Mouse (Mus musculus): ENCODE results near the gene Plcl2. TPM values are rescaled to one million over a fixed set of nuclear protein-coding genes. Genes with fewer than 3 reads are reported as not detected.

Plcl2 gene
- total and polyA plus RNA-seq, 3 experiments = 23.6 to 83.7 TPM; not detected in 1

DNA sequence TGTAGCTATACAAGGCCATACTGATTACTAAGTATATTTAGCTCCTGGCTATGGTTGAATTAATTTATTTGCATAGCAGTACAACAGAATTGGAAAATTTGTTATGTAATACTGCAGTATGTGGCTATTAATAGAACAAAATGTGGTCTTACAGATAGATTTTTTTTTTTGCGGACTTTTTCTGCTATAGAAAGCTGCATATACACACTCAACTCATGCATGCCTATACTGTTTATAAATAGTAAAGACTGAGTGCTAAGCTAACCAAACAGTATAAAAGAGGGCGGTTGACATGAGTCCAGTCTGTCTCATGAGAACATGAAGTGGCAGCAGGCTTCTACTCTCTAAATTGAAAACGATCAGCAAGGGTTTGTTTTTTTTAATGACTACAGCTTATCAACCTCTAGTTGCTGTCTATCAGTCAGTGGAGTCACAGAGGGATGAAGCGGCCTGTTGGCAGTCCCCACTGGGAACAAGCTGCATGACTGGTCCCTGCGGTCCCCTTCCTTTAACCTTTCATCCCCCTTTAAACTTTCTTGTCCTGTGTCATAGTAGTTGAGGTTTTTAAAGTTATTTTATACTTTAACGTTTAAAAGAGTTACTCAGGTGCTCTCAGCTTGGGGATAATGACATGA is 8.7 kb downstream of the Plcl2 start:
- H3K4me3 ChIP-seq (ENCODE audit: control insufficient read depth in 1 of 2, insufficient read depth in 1 of 2, low read depth in 2 of 2, low read length in 2 of 2) = no peak overlapping the region

DNA sequence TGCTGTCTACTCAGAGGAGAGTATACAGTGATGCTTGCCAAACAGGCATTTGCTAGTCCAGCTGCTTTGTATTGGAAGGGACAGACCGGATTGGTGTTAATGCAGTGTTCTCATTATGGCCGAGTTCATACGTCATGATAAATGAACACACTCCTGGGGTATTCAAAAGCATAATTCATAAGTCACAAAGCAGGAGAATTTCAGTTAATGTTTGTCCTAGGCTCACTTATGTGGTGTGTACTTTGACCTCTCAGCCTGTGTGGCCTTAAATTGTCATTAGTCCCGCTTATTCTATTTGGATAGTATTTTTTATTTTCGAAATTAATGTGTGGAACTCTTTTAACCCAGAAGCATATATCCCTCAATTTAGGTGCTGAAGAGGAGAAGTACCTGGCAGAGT is 10.4 kb downstream of the Plcl2 start:
- Histone ChIP-seq H3K36me3 (ENCODE audit: control insufficient read depth in 1 of 2, insufficient read depth in 2 of 2, low read length in 2 of 2) (peaks cover 29 to 30% of the 10 kb centered on the region in 2 experiments), H3K9ac (ENCODE audit: control insufficient read depth, low read depth, low read length, poor library complexity, severe bottlenecking) (no peak overlapping the region), H3K79me2 (ENCODE audit: control insufficient read depth, insufficient read depth, low read length, poor library complexity) (peaks cover 71% of the 10 kb centered on the region), H3K27ac (ENCODE audit: control insufficient read depth, low read depth, low read length) (no peak overlapping the region), H3K9me3 (replicated peaks; ENCODE audit: insufficient read depth, low read length) (no peaks in the 10 kb centered on the region), H3K4me1 (ENCODE audit: control insufficient read depth in 1 of 2, insufficient read depth in 2 of 2, low read length in 2 of 2) (peaks cover 22 to 28% of the 10 kb centered on the region in 2 experiments), H3K27me3 (ENCODE audit: control insufficient read depth in 1 of 2, insufficient read depth in 2 of 2, low read length in 2 of 2) (no peaks in the 10 kb centered on the region), H3K4me3 (ENCODE audit: control insufficient read depth in 1 of 2, insufficient read depth in 1 of 2, low read depth in 2 of 2, low read length in 2 of 2) (no peak overlapping the region)
- no peak for DNase-seq (ENCODE audit: low read depth, low spot score)
- no peak for TF ChIP-seq CHD1 (IDR thresholded peaks at IDR 0.05; ENCODE audit: low read depth, low read length)

More for the DNA sequence above, 8.7 kb downstream of the Plcl2 start:
- H3K79me2 ChIP-seq (ENCODE audit: control insufficient read depth, insufficient read depth, low read length, poor library complexity) = peaks cover 74% of the 10 kb centered on the region
- H3K9me3 ChIP-seq (replicated peaks; ENCODE audit: insufficient read depth, low read length) = no peaks in the 10 kb centered on the region
- no peak overlapping the region for H3K27ac ChIP-seq (ENCODE audit: control insufficient read depth, low read depth, low read length)
- H3K4me1 ChIP-seq (ENCODE audit: control insufficient read depth in 1 of 2, insufficient read depth in 2 of 2, low read length in 2 of 2) = peaks cover 33% of the 10 kb centered on the region in 2 experiments
- H3K36me3 ChIP-seq (ENCODE audit: control insufficient read depth in 1 of 2, insufficient read depth in 2 of 2, low read length in 2 of 2) = peaks cover 27 to 42% of the 10 kb centered on the region in 2 experiments
- DNase-seq (ENCODE audit: low read depth, low spot score) = peak; percentile 35
- no peaks in the 10 kb centered on the region for H3K27me3 ChIP-seq (ENCODE audit: control insufficient read depth in 1 of 2, insufficient read depth in 2 of 2, low read length in 2 of 2)
- TF ChIP-seq GATA1 (IDR thresholded peaks at IDR 0.05; ENCODE audit: low read depth, low read length) (peak; percentile 32; the same call in 1 of the 2 replicates), SMC3 (IDR thresholded peaks at IDR 0.05; ENCODE audit: low read depth, low read length) (no peak), ZNF384 (IDR thresholded peaks at IDR 0.05; ENCODE audit: low read depth, low read length) (peak; percentile 38), E2F4 (IDR thresholded peaks at IDR 0.05; ENCODE audit: borderline replicate concordance, low read depth, low read length) (no peak), KAT2A (conservative IDR thresholded peaks at IDR 0.05; ENCODE audit: low read depth, low read length) (no peak), BHLHE40 (IDR thresholded peaks at IDR 0.05; ENCODE audit: borderline replicate concordance, low read depth, low read length) (no peak), ETS1 (IDR thresholded peaks at IDR 0.05; ENCODE audit: low read depth, low read length) (no peak), TAL1 (IDR thresholded peaks at IDR 0.05; ENCODE audit: low read length) (no peak), MYC (IDR thresholded peaks at IDR 0.05; ENCODE audit: low read depth, low read length) (no peak)
- H3K9ac ChIP-seq (ENCODE audit: control insufficient read depth, low read depth, low read length, poor library complexity, severe bottlenecking) = no peak overlapping the region

DNA sequence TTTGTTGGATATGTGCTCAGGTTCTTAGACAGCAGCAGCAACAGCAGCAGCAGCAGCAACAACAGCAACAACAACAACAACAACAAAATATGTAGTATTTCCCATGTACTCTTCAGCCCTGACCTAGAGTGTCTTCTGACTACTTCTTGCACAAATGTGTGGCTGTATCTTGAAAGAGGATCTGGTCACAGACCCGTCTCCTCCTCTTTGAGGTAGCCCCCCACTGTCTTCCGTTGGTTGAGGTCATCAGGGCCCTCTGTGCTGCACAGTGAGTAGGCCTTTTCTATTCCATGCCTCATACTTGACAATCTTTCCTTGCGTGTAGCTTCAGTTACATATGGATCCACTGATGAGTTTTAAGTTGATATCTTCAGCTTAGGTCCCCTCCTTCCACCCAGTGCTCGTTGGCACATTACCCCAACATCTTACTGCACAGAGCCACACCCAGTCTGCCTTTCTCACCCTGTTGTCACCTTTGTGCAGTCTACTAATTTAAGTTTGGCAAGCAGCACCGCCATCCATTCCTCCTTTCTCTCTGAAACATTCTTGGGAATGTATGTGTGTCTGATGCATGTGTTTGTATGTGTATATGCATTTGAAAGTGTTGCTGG is 13.4 kb downstream of the Plcl2 start:
- H3K4me3 ChIP-seq (ENCODE audit: control insufficient read depth in 1 of 2, insufficient read depth in 1 of 2, low read depth in 2 of 2, low read length in 2 of 2) = no peak overlapping the region
- H3K9me3 ChIP-seq (replicated peaks; ENCODE audit: insufficient read depth, low read length) = no peaks in the 10 kb centered on the region
- peaks cover 13 to 23% of the 10 kb centered on the region in 2 experiments; a peak in 3 of 4 replicates for H3K4me1 ChIP-seq (ENCODE audit: control insufficient read depth in 1 of 2, insufficient read depth in 2 of 2, low read length in 2 of 2)
- no peak for DNase-seq (ENCODE audit: low read depth, low spot score)
- peaks cover 70% of the 10 kb centered on the region for H3K79me2 ChIP-seq (ENCODE audit: control insufficient read depth, insufficient read depth, low read length, poor library complexity)
- H3K9ac ChIP-seq (ENCODE audit: control insufficient read depth, low read depth, low read length, poor library complexity, severe bottlenecking) = no peak overlapping the region
- peaks cover 16 to 24% of the 10 kb centered on the region in 2 experiments for H3K36me3 ChIP-seq (ENCODE audit: control insufficient read depth in 1 of 2, insufficient read depth in 2 of 2, low read length in 2 of 2)
- no peak overlapping the region for H3K27ac ChIP-seq (ENCODE audit: control insufficient read depth, low read depth, low read length)
- no peaks in the 10 kb centered on the region for H3K27me3 ChIP-seq (ENCODE audit: control insufficient read depth in 1 of 2, insufficient read depth in 2 of 2, low read length in 2 of 2)
- TF ChIP-seq MAFK (IDR thresholded peaks at IDR 0.05; ENCODE audit: borderline replicate concordance, low read depth, low read length) (no peak), ZC3H11A (IDR thresholded peaks at IDR 0.05; ENCODE audit: low read depth, low read length) (no peak), TAL1 (IDR thresholded peaks at IDR 0.05; ENCODE audit: low read length) (no peak), EP300 (IDR thresholded peaks at IDR 0.05; ENCODE audit: low read depth in 1 of 2, low read length in 2 of 2) (no peak), CHD1 (IDR thresholded peaks at IDR 0.05; ENCODE audit: low read depth, low read length) (no peak), KAT2A (conservative IDR thresholded peaks at IDR 0.05; ENCODE audit: low read depth, low read length) (no peak), HCFC1 (IDR thresholded peaks at IDR 0.05; ENCODE audit: low read depth, low read length) (no peak), TBP (IDR thresholded peaks at IDR 0.05; ENCODE audit: low read depth, low read length) (no peak), MYB (IDR thresholded peaks at IDR 0.05; ENCODE audit: low read depth, low read length) (no peak), ETS1 (IDR thresholded peaks at IDR 0.05; ENCODE audit: low read depth, low read length) (no peak), MAX (IDR thresholded peaks at IDR 0.05; ENCODE audit: low read length) (no peak), MYC (IDR thresholded peaks at IDR 0.05; ENCODE audit: low read depth, low read length) (no peak), JUND (IDR thresholded peaks at IDR 0.05; ENCODE audit: low read depth, low read length) (no peak)

Measured in MEL (cell line).